20 mouse cellular contexts compared by ENCODE assay signal in genomic region chr1:93165447-93165846, GRCm38 (mm10). TPM values are rescaled to one million over a fixed set of nuclear protein-coding genes. Genes with fewer than 3 reads are reported as not detected.
"Had no signal": no experiment of that assay in that cellular context is flagged by ENCODE, and none has a peak within 500 bp of the region (broad histone marks: within the 10 kb centered on the region; RNA-seq: fewer than 3 reads in every experiment).

No protein-coding gene starts in this region.

- H3K4me3 ChIP-seq: layer of hippocampus, adult 2 months; limb, embryonic 15.5 days; liver, embryonic 13.5 days; lung, embryonic 15.5 days; megakaryocyte, embryonic 14.5 days; midbrain, embryonic 15.5 days; neural tube, embryonic 15.5 days had no signal

- H3K4me1 ChIP-seq: limb, embryonic 15.5 days; liver, embryonic 13.5 days; midbrain, embryonic 15.5 days; neural tube, embryonic 15.5 days had no signal

- DNase-seq: kidney, adult 11 months; kidney, adult 9 months; kidney, postnatal 4 days; liver, embryonic 13.5 days; liver, postnatal 0 days; lung, postnatal 14 days; thymus, postnatal 4 days had no signal

- H3K36me3 ChIP-seq: limb, embryonic 15.5 days; liver, embryonic 13.5 days; lung, embryonic 15.5 days; midbrain, embryonic 15.5 days; neural tube, embryonic 15.5 days had no signal

- H3K9ac ChIP-seq: limb, embryonic 15.5 days; liver, embryonic 13.5 days; liver, postnatal 0 days; lung, embryonic 15.5 days; midbrain, embryonic 15.5 days; neural tube, embryonic 15.5 days had no signal

- H3K27ac ChIP-seq: kidney, postnatal 0 days; layer of hippocampus, adult 2 months; limb, embryonic 15.5 days; liver, embryonic 13.5 days; lung, embryonic 15.5 days; midbrain, embryonic 15.5 days; neural tube, embryonic 15.5 days had no signal

- H3K27me3 ChIP-seq: limb, embryonic 15.5 days; liver, embryonic 13.5 days; lung, embryonic 15.5 days; midbrain, embryonic 15.5 days; neural tube, embryonic 15.5 days had no signal

- H3K4me2 ChIP-seq: limb, embryonic 15.5 days; liver, embryonic 13.5 days; lung, embryonic 15.5 days; midbrain, embryonic 11.5 days; midbrain, embryonic 15.5 days; neural tube, embryonic 15.5 days had no signal

- ATAC-seq: liver, postnatal 0 days; midbrain, embryonic 15.5 days had no signal

- H3K9me3 ChIP-seq: limb, embryonic 15.5 days; liver, embryonic 13.5 days; lung, embryonic 15.5 days; megakaryocyte, embryonic 14.5 days; midbrain, embryonic 15.5 days; neural tube, embryonic 15.5 days had no signal

RNA-seq across cellular contexts. Expression of gene Crocc2, which starts 3.1 kb away (rescaled TPM):
- polyA plus RNA-seq: liver, embryonic 13.5 days; liver, postnatal 0 days had no signal

RNA-seq across cellular contexts. Expression of gene 2310007B03Rik, which starts 4.7 kb away (rescaled TPM):
- total RNA-seq: layer of hippocampus, adult 2 months; layer of hippocampus, postnatal 14 days; left cerebral cortex, postnatal 25 days had no signal

RNA-seq across cellular contexts. Expression of gene Agxt, which starts 30.4 kb away (rescaled TPM):
- total RNA-seq: layer of hippocampus, adult 2 months; layer of hippocampus, postnatal 14 days; left cerebral cortex, adult 8-10 months; left cerebral cortex, postnatal 25 days had no signal
- polyA plus RNA-seq: limb, embryonic 11.5 days; limb, embryonic 15.5 days; lung, embryonic 15.5 days; midbrain, embryonic 11.5 days; midbrain, embryonic 15.5 days; neural tube, embryonic 11.5 days; neural tube, embryonic 15.5 days had no signal
